Mouse (Mus musculus) ES-CJ7 (cell line): ENCODE results near the gene Ccl4.

Source experiments
- DNase-seq: peaks from one replicate; pipeline ENCODE4 v3.0.0; 2011; ENCODE audit warnings: low read depth, low spot score

Gene Ccl4

GRCm38 (mm10) chr11:83671743-83672142 is 9.4 kb downstream of the Ccl4 start:
- peak; percentile 0 for DNase-seq

GRCm38 (mm10) chr11:83675665-83676064 is 13.3 kb downstream of the Ccl4 start:
- DNase-seq = no peak

- no peak for DNase-seq
Observed at GRCm38 (mm10) chr11:83689918-83690317, 27.5 kb downstream of the Ccl4 start.

GRCm38 (mm10) chr11:83692008-83692407 is 29.6 kb downstream of the Ccl4 start:
- DNase-seq = no peak

- DNase-seq = peak; percentile 0
Observed at GRCm38 (mm10) chr11:83703705-83704104, 41.3 kb downstream of the Ccl4 start, which contains the start of gene Wfdc17. TSS of gene Wfdc17 (plus strand) at chr11:83703991.

- no peak for DNase-seq
Observed at GRCm38 (mm10) chr11:83708715-83709114, 46.3 kb downstream of the Ccl4 start, which contains the start of gene Wfdc18. TSS of gene Wfdc18 (plus strand) at chr11:83709015.

- no peak for DNase-seq
Observed at GRCm38 (mm10) chr11:83709683-83710082, 47.3 kb downstream of the Ccl4 start.

GRCm38 (mm10) chr11:83712671-83713070 is 50.3 kb downstream of the Ccl4 start:
- DNase-seq = no peak

GRCm38 (mm10) chr11:83713925-83714324 is 51.5 kb downstream of the Ccl4 start:
- no peak for DNase-seq
